Mouse (Mus musculus) erythroid progenitor cell, adult 5-6 weeks (primary cell): ENCODE data around the gene Dnah7c. TPM values are rescaled to one million over a fixed set of nuclear protein-coding genes. Genes with fewer than 3 reads are reported as not detected.
"Not testable (repeated sequence)": the region's sequence is repeated elsewhere in the genome, so short reads cannot be mapped to it uniquely, and the experiment has no call there.

ENCODE experiments used
- ATAC-seq: replicated peaks from 2 replicates; pipeline ENCODE4 v1.8.0; 2016; ENCODE audit warnings: moderate number of reproducible peaks, mild to moderate bottlenecking, moderate TSS enrichment, inconsistent platforms; ENCODE audit not compliant: poor library complexity, low FRiP score, severe bottlenecking
- total RNA-seq, 2 experiments: library from RNA; stranded (forward) in 1 of 2; stranded (reverse) in 1 of 2; fragments of 150-400 nt in 1 of 2; fragments of 186-747, 209-891 nt in 1 of 2; gene quantifications; 2 replicates each; pipeline versions ENCODE4 v1.2.3 to v1.2.4; 2015 to 2017; ENCODE audit warnings: low replicate concordance in 2 of 2

Gene Dnah7c
- total RNA-seq, 2 experiments from 2014 or later: not detected

DNA sequence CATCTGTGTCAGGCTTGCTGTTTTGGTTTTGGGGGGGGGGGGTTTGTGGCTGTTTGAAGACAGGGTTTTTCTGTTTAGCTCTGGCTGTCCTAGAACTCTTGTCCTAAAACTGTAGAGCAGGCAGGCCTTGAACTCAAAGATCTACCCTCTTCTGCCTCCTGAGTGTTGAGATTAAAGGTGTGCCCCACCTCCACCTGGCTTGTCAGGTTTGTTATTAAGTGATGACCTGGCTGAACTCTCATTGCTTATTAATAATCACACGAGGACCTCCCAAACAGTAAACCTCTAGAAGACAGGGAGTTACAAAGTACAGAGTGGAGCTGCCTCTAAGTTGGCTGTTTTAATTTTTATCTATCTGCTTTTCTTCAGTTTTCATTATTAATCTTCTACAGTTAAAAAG is 299.9 kb downstream of the Dnah7c start:
- no peak for ATAC-seq

DNA sequence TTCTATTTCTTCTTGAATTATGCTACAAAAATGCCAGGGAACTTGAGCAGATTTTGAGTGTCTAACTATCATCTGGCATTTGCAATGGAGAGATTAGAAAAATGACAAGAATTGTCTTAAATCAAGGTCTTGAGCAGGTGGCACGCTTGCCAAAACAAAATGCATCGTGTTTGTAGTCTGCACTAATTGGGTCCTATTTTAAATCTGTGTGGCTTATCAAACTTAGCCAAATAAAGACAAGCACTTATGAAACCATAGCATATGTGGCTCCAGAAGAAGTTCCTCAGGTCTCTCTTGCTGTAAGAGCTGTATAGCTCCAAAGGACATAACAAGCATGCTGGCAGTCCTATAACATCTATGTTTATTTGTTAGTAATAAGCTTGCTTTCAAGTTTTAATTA is 300.3 kb downstream of the Dnah7c start:
- not testable (repeated sequence) for ATAC-seq

DNA sequence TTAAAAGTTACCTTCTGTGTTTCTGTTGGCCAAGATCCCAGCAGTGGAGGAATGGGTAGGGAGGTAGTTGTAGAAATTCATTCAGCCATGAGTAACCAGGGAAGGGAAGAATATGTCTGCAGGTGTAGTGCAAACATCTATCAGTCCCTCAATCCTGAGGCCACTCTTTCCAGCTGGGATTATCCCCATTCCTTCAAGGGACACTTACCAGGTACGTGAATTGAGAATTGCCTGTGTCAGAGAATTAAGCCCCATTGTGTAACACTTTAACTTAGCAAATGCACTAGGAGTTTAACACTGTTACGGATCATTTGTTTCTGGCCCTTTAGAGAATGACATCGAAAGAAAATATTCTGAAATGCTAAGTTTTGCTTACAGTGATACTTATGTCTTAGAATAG is 304.3 kb downstream of the Dnah7c start:
- not testable (repeated sequence) for ATAC-seq

DNA sequence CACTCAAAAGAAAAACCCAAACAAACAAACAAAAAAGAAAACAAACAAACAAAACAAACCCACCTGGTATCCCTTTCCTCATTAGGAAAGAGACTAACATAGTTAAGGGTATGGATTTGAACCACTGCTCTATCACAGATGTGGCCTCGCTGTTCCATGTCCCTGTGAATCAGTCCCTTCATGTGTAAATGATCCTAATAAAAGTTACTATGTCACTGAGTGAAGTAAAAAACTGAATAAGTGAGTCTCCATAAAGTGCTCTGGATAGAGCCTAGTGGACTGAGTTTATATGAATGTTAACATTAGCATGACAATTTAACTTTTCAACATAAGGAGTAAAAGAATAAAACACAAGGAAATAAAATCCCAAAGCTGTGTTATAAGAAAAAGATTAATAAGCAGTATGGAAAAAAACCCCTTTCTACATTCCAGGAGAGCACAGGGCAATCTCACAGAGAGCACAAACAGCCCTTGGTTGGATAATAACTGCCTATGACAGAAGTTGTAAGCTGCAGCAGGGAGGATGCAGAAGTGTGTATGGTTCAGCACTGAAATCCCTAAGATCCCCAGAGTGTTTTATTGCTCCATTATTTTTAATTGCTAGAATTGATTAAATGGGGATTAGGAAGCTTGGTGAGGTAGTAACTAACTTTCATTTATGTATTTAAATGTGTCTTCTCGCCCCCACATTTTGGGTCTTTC is 308.2 kb downstream of the Dnah7c start:
- ATAC-seq: not testable (repeated sequence)

DNA sequence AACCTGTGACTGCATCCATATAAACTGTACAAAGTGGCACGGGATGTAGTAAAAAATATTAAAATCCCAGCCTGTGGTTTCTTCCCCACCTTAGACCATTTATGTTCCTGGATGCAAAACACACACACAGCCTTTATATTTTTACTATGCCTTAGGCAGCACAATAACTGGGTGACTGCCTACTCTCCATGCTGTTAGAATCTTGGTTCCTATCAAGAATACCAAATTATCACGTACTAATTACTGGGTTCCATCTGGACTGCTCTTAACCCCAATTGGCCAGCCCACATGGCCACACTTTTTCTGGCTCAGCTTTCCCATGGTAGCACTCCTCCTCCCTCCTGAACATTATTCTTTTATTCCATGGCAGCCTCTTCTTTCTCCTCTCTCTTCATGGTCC is 309.1 kb downstream of the Dnah7c start:
- ATAC-seq: not testable (repeated sequence)

DNA sequence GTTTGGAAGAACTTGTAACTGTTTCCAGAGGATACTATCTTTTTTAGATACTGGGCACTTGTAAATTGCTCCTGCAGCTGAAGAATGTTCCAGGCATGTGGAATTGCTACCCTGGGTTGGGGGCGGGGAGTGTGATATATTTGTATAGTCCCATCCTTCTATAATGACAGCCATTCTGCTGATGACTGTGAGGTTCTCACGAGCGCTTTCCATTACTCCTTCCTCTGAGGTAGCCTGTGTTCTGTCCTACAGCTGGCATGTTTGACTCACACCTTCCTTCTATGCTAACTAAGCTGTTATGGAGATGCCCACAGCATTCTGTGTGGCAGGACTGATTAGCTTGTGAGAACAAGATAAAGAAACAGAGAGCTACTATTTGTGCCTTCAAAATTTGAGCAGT is 339.2 kb downstream of the Dnah7c start:
- ATAC-seq: not testable (repeated sequence)

DNA sequence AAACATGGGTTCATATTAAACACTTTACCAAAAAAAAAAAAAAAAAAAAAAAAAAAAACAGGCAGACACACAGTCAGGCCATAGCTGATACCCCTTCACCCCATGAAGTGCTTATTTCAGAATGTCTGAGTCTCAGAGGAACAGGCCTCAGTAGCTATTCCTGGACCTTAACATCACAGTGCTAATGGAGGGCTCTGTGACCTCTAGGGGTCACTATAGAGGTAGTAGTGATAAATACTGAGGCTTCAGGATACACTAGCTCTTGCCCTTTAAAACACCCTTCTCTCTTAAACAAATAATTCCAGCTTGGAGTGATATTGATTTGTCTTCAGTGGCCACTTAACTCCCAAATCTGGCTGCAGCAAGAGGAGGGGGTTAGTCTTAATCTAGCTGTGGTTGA is 343.9 kb downstream of the Dnah7c start:
- not testable (repeated sequence) for ATAC-seq

DNA sequence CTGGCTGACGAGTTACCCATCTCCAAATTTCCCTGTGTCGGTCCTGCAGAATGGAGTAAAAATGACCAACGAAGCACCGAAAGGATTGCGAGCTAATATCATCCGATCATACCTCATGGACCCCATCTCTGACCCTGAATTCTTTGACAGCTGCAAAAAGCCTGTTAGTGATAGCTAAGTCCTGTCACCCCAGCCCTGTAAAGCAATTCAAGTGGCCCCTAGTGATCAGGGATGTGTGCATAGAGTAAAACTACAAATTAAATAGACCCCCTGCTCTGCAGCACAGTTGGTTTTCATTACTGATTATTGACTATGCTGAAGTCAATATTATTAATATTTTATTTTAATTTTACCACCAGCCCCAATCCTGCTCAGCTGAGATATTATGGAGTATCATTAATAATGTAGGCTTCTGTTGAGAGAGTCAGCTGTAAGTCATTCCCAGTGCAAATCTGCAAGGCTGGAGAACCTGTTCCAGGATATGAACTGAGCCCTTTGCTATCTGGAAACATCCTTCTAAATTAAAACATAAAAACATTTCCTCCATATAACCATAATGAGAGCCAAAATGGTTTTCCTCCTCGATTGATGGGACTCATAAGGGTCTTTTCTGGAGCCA is 344.8 kb downstream of the Dnah7c start:
- ATAC-seq: not testable (repeated sequence)

DNA sequence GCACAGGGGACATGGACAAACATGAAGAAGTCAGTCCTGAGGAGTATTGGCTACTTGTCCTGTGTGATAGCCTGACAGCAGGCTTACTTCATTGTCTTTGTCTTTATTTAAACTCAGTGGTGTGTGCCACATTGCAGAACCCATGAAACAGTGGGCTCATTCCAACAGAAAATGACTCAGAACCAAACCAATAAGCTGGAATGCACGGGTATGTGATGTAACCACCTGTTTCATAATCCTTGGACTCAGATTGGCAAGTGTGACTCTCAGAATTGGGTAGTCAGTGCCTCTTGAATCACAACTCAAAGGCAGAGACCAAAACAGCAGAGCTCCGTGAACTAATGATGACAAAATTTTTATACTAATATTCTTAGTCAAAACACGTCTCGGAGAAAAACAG is 356.8 kb downstream of the Dnah7c start:
- ATAC-seq: not testable (repeated sequence)

DNA sequence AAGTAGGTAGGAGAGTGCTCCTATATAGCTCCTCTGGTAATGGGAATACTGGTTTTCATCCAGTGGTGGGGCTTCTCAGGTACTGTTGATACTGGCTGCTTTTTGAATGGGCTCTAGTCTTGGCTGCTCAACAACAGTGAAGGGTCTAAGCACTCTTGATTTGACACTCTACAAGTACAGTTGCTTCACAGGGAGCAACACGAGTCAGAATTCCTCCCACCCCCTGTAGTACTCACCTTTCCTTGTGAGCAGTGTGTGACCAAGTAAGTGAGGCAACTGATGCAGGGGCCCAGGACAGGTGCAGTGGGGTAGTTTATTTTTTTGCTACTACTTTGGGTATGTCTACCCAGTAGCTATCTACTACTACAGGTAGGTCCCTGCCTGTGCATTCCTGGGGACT is 379.7 kb downstream of the Dnah7c start:
- ATAC-seq: no peak

DNA sequence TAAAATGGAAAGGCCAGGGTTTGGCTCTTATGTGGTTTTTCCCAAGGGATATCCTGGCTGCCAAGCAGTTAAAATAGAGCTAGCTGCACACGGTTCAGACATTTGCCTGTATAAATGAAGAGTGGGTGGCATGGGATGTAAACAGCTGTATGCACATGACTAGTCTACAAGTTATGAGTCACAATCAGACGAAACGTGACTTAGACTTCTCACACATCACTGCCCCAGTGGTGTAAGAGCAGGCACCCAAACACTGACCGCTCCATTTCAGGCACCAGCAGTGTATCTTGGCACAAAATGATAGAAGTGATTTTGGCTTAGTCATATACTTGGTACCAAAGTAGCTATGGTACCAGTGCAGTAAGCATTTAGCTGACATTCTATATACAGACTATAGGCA is 383.2 kb downstream of the Dnah7c start:
- ATAC-seq: not testable (repeated sequence)

DNA sequence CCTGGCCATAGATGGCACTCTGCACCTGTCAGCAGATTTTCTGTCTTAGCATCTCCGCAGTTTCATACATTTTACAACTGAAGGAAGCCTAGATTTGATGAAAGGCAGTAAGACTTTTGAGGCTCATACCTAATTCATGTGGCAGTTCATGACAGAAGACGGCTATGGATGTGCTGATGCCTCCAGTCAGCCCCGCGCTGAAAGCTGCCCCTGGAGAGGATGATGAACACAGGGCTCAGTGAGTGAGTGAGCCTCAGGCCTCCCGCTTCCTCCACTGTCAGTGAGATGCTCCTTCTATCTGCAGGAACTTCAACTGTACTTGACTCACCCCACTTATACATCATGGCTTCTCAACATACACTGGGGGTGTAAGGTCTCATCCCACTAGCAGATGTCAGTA is 392.5 kb downstream of the Dnah7c start:
- ATAC-seq: no peak

DNA sequence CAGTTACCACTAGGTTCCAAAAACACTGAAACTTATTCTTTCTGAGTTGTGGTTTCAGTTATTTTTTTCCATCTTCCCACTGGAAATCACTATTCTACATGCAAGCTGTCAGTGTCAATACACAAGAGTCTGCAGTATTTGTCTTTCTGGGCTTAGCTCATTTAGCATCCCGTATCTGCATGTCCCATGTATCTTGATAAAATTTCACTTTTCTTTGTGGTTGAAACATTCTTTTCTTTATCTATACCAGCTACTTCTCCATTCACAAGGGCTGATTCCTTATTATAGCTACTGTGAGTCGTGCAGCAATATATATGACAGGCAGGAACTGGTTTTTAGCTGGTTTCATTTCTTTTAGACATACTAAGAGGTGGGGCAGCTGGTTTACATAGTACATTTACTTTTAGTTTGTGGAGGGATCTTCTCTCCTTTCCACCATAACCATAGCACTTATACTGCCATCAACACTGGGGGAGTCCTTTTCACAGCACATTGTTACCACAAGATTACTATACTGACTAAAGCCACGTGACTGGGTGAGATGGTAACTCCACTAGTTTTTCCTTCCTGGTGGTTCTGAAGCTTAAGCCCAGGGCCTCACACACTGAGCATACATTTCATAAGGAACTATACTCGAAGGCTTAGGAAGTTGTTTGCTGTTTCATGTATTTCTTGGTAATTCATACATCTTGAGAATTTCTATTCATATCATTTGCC is 397.0 kb downstream of the Dnah7c start:
- ATAC-seq: no peak

DNA sequence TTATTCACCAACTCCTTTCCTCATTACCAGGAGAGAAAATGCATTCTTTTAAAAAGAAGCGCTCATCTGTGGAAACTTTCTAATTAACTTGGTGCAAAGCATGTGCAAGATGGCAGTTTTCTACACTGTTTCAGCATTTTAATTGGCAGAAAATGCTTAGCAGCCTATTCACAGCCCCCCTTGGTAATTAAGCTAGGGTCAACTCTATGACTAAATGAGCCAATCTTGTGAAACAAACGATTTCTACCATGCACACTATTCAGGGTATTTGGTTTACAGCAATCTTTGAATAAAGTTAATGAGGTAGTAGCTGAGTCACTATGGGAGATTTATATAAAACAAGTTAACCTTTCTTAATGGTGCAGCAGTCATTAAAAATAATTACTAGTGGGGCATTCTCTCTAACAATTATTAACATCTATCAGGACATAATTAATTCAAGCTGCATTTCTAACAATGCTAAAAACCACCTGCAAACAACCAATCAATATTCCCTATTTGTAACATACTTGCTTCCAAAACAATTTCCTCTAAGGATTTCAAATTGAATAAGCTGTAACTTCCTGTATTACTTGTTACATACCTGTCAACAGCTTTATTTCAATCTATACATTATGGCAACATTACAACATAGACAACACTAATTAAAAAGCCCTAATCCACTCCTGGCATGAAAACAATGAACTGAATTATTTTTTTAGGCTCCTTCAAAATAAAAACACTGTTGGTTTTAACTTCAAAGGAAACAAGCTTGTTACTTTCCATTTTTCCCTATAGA is 404.9 kb downstream of the Dnah7c start:
- no peak for ATAC-seq

DNA sequence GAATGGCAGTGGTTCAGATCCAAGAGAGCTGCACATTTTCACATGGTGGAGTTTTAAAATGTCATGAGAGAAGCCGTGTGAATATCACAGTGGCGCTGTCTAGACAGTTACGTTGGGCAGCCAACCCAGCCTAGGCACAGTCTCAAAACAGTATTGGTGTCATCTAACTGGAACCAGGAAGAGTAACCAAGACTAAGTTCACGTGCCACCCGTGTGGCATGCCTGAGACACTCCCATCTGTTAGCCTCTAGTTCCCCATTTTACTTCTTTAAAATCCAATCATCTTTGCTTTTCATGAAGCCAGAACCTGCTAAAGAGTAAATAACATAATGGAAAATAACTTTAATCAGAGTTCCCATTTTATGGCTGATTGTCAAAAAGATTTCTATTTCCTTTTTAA is 406.5 kb downstream of the Dnah7c start:
- no peak for ATAC-seq

DNA sequence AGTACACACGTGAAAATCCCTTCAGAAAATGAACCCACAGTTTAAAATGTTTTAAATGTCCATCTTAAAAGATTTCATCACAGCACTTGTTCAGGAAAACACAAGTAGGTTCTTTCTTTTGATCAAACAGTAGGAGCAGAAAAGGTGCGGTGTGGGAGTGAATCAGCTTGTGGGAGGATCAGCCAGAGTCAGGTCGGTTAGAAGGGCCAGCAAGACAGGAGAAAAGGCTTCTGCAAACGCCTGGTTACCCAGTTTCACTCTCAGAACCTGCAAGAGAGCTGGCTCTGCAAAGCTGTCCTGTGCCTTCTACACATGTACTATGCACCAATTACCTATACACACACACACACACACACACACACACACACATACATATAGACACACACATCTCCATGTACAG is 418.0 kb downstream of the Dnah7c start:
- ATAC-seq: no peak

DNA sequence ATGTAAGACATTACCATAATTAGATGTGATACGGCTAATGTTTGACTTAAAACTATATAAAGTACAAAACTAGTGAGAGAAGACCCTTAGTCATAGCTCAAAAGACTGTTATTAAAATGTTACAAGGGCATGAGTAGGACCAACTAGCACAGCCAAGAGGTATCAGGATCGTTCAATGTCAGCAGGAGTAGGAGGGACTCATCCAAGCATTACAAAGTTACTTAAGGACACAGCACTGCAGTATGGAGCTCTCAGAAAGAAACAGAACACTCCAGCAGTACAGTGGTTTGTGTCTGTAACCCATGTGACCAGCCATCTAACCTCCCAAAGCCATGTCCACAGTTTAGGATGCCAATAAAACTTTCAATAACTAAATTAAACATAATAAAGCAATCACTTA is 418.9 kb downstream of the Dnah7c start:
- no peak for ATAC-seq

DNA sequence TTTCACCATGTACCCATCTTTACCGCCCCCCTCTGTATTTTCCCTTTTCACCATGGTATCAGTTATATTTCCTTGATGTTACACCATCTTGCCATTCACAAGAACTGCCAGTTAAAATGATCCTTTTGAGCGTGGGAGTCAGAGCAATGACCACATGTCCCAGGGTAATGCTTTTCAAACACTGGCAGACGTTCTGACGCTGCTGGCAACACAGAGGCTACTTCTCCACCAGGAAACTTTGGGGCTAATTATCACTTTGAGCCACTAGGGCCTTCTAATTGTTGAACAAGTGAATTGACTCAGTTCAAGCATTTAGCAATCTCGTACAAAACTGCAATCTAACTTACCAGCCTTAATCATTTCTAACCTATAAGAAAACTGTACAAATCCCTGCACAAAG is 419.8 kb downstream of the Dnah7c start:
- ATAC-seq: no peak

DNA sequence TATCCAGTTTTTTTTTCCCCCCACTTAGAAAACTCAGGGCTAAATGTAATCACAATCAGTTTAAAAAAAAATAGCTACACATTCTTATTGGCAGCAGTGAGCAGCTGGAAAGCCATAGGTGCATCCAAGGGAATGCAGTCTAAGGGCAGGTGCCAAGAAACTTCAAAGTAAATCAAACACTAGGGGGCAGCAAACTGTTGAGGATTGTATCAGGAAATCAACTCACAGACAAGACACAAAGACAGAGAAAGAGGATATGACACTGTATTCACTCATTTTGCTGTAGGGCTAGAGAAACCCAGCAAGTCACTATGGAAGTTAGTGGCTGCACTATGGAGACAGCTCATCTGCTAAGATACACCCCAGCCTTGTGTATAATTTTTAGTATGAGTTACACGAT is 424.4 kb downstream of the Dnah7c start:
- no peak for ATAC-seq

DNA sequence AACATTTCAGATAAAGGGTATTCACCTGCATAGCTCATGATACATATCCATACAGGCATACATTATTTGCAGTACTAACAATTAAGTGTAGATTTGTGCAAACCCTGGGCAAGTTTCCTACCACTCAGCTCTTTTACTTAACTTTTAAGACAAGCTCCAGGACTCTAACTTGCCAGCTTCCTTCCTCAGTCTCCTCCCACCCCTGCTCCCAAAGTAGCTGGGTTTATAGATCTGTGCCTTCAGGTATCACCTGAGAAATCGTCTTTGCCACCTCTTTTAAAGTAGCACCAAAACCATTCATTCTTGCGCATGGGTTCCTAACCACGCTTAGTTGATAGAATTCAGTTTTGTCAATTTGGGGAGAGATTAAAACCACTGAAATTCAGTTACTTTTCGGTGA is 426.2 kb downstream of the Dnah7c start:
- no peak for ATAC-seq
